Comparison of ENCODE assay signal across 8 mouse cellular contexts in genomic region chr9:50745806-50746205, GRCm38 (mm10). TPM values are rescaled to one million over a fixed set of nuclear protein-coding genes. Genes with fewer than 3 reads are reported as not detected.
DNase-seq lines count a peak whose midpoint lies in the region; ATAC-seq and TF ChIP-seq lines count a peak whose summit lies in the region.

No protein-coding gene starts in this region.

- no peaks in the 10 kb centered on the region for H3K4me1 ChIP-seq in neural tube, embryonic 11.5 days (ENCODE audit: control insufficient read depth, insufficient read depth, low read length)
- peaks cover 26% of the 10 kb centered on the region; the same call in 1 of the 2 replicates for H3K4me1 ChIP-seq in heart, postnatal 0 days (ENCODE audit: control insufficient read depth, insufficient read depth)
- peaks cover 6% of the 10 kb centered on the region; the same call in 1 of the 2 replicates for H3K4me1 ChIP-seq in lung, adult 2 months (ENCODE audit: control insufficient read depth, insufficient read depth, low read length)
- no peaks in the 10 kb centered on the region for H3K4me1 ChIP-seq in stomach, postnatal 0 days (replicated peaks; ENCODE audit: control insufficient read depth, insufficient read depth)

- TF ChIP-seq EP300 in heart, postnatal 0 days (IDR thresholded peaks at IDR 0.05; ENCODE audit: low read depth) = no peak
- TF ChIP-seq EP300 in stomach, postnatal 0 days (optimal IDR thresholded peaks at IDR 0.05) = no peak

- 12% methylated on average over 7 of the region's 7 CpGs for WGBS in neural tube, embryonic 11.5 days
- 20% methylated on average over 7 of the region's 7 CpGs for WGBS in heart, postnatal 0 days
- WGBS in lung, adult 2 months = 30% methylated on average over 7 of the region's 7 CpGs
- WGBS in stomach, postnatal 0 days = 10% methylated on average over 7 of the region's 7 CpGs

- no peak for ATAC-seq in neural tube, embryonic 11.5 days (ENCODE audit: insufficient read depth, low FRiP score, low TSS enrichment)
- ATAC-seq in heart, postnatal 0 days (ENCODE audit: insufficient read depth, low read depth) = no peak
- ATAC-seq in stomach, postnatal 0 days (ENCODE audit: low FRiP score, low TSS enrichment) = peak; percentile 65

- no peaks in the 10 kb centered on the region for H3K9me3 ChIP-seq in neural tube, embryonic 11.5 days (ENCODE audit: control insufficient read depth, low read length)
- no peaks in the 10 kb centered on the region for H3K9me3 ChIP-seq in heart, postnatal 0 days (replicated peaks; ENCODE audit: control insufficient read depth, low read length)
- no peaks in the 10 kb centered on the region for H3K9me3 ChIP-seq in stomach, postnatal 0 days (ENCODE audit: control insufficient read depth, low read length)

- no peaks in the 10 kb centered on the region for H3K36me3 ChIP-seq in neural tube, embryonic 11.5 days (ENCODE audit: control insufficient read depth, insufficient read depth, low read length)
- no peaks in the 10 kb centered on the region for H3K36me3 ChIP-seq in heart, postnatal 0 days (replicated peaks; ENCODE audit: control insufficient read depth, insufficient read depth, low read length)
- no peaks in the 10 kb centered on the region for H3K36me3 ChIP-seq in stomach, postnatal 0 days (ENCODE audit: control insufficient read depth, insufficient read depth, low read length)

- H3K4me3 ChIP-seq in neural tube, embryonic 11.5 days (ENCODE audit: low read depth, low read length) = peak overlapping the region; percentile 9; the same call in 1 of the 2 replicates
- peak overlapping the region; percentile 47 for H3K4me3 ChIP-seq in heart, postnatal 0 days (ENCODE audit: low read depth, low read length)
- peak overlapping the region; percentile 81 for H3K4me3 ChIP-seq in lung, adult 2 months (replicated peaks; ENCODE audit: extremely low read depth, low read depth, low read length)
- H3K4me3 ChIP-seq in stomach, postnatal 0 days (ENCODE audit: low read depth, low read length) = peak overlapping the region; percentile 49

- no peaks in the 10 kb centered on the region for H3K27me3 ChIP-seq in neural tube, embryonic 11.5 days (ENCODE audit: control insufficient read depth, insufficient read depth, low read length)
- H3K27me3 ChIP-seq in heart, postnatal 0 days (ENCODE audit: control insufficient read depth, insufficient read depth, low read length) = no peaks in the 10 kb centered on the region
- no peaks in the 10 kb centered on the region for H3K27me3 ChIP-seq in stomach, postnatal 0 days (ENCODE audit: control insufficient read depth, insufficient read depth, low read length)

- TF ChIP-seq POLR2A in lung, adult 2 months (IDR thresholded peaks at IDR 0.05; ENCODE audit: borderline replicate concordance, extremely low read depth, low read depth, low read length) = no peak

- TF ChIP-seq CTCF in heart, postnatal 0 days (IDR thresholded peaks at IDR 0.05; ENCODE audit: low read depth) = no peak
- TF ChIP-seq CTCF in lung, adult 2 months (IDR thresholded peaks at IDR 0.05; ENCODE audit: insufficient read depth, low read length) = no peak
- TF ChIP-seq CTCF in stomach, postnatal 0 days (IDR thresholded peaks at IDR 0.05; ENCODE audit: low read depth) = no peak

- H3K27ac ChIP-seq in neural tube, embryonic 11.5 days (ENCODE audit: low read depth, low read length) = no peak overlapping the region
- H3K27ac ChIP-seq in heart, postnatal 0 days (ENCODE audit: low read depth) = peak overlapping the region; percentile 83
- peak overlapping the region; percentile 94 for H3K27ac ChIP-seq in stomach, postnatal 0 days (replicated peaks)

- H3K4me2 ChIP-seq in neural tube, embryonic 11.5 days (ENCODE audit: low read depth) = peak overlapping the region; percentile 30
- H3K4me2 ChIP-seq in heart, postnatal 0 days (ENCODE audit: low read depth, low read length) = peak overlapping the region; percentile 61
- peak overlapping the region; percentile 66 for H3K4me2 ChIP-seq in stomach, postnatal 0 days (replicated peaks; ENCODE audit: low read depth)

- peak overlapping the region; percentile 1; the same call in 1 of the 2 replicates for H3K9ac ChIP-seq in neural tube, embryonic 11.5 days (ENCODE audit: low read length)
- peak overlapping the region; percentile 64 for H3K9ac ChIP-seq in heart, postnatal 0 days (replicated peaks; ENCODE audit: low read depth, low read length)
- peak overlapping the region; percentile 73 for H3K9ac ChIP-seq in stomach, postnatal 0 days (ENCODE audit: low read length)

- no peak for DNase-seq in neural tube, embryonic 11.5 days (ENCODE audit: low spot score)
- no peak for DNase-seq in neural tube, embryonic 10.5 days (ENCODE audit: extremely low spot score, low spot score)
- no peak for DNase-seq in heart, postnatal 0 days (ENCODE audit: low spot score)
- DNase-seq in lung, adult 2 months = peak; percentile 56
- peak; percentile 61 for DNase-seq in stomach, postnatal 0 days (ENCODE audit: low spot score)
- DNase-seq in gastrocnemius, postnatal 4 days (ENCODE audit: low spot score in 2 of 2) = no peak
- DNase-seq in layer of hippocampus, adult 9-11 months = no peak
- no peak for DNase-seq in left cerebral cortex, adult 11 months (ENCODE audit: low spot score)

RNA-seq across cellular contexts. Expression of gene 2310030G06Rik, which starts 0.5 kb away (rescaled TPM):
- polyA plus RNA-seq in neural tube, embryonic 11.5 days (2014; fragmentation: Nextera tagmentation; extraction: Ambion mirVana) = 1.1 and 1.3 TPM in 2 replicates
- 3.6 and 4.8 TPM in 2 replicates for total RNA-seq in heart, postnatal 0 days (2014; rRNA removed; ENCODE audit: low replicate concordance)
- 10.6 and 11.0 TPM in 2 replicates for polyA plus RNA-seq in heart, postnatal 0 days (2015; fragmentation: Nextera tagmentation; extraction: Ambion mirVana)
- 14.1 and 23.5 TPM in 2 replicates for polyA plus RNA-seq in lung, adult 2 months (2012; rRNA removed)
- polyA plus RNA-seq in stomach, postnatal 0 days (2015; fragmentation: Nextera tagmentation; extraction: Ambion mirVana) = 22.3 and 22.4 TPM in 2 replicates
- total RNA-seq in gastrocnemius, postnatal 4 days (2021) = 1 to 10 TPM; 2.1 to 2.2 TPM

RNA-seq across cellular contexts. Expression of gene Cryab, which starts 5.3 kb away (rescaled TPM):
- 12.8 and 14.4 TPM in 2 replicates for polyA plus RNA-seq in neural tube, embryonic 11.5 days (2014; fragmentation: Nextera tagmentation; extraction: Ambion mirVana)
- total RNA-seq in heart, postnatal 0 days (2014; rRNA removed; ENCODE audit: low replicate concordance) = 758 and 766 TPM in 2 replicates
- 1,736 and 1,781 TPM in 2 replicates for polyA plus RNA-seq in heart, postnatal 0 days (2015; fragmentation: Nextera tagmentation; extraction: Ambion mirVana)
- polyA plus RNA-seq in lung, adult 2 months (2012; rRNA removed) = 405 and 528 TPM in 2 replicates
- polyA plus RNA-seq in stomach, postnatal 0 days (2015; fragmentation: Nextera tagmentation; extraction: Ambion mirVana) = 147 and 174 TPM in 2 replicates
- total RNA-seq in gastrocnemius, postnatal 4 days (2021) = 100 to 1,000 TPM; 649 to 722 TPM

RNA-seq across cellular contexts. Expression of gene Hspb2, which starts 6.3 kb away (rescaled TPM):
- 8.4 and 8.6 TPM in 2 replicates for polyA plus RNA-seq in neural tube, embryonic 11.5 days (2014; fragmentation: Nextera tagmentation; extraction: Ambion mirVana)
- 241 and 266 TPM in 2 replicates for total RNA-seq in heart, postnatal 0 days (2014; rRNA removed; ENCODE audit: low replicate concordance)
- 309 and 313 TPM in 2 replicates for polyA plus RNA-seq in heart, postnatal 0 days (2015; fragmentation: Nextera tagmentation; extraction: Ambion mirVana)
- 65.3 and 88.6 TPM in 2 replicates for polyA plus RNA-seq in lung, adult 2 months (2012; rRNA removed)
- 21.6 and 23.4 TPM in 2 replicates for polyA plus RNA-seq in stomach, postnatal 0 days (2015; fragmentation: Nextera tagmentation; extraction: Ambion mirVana)
- total RNA-seq in gastrocnemius, postnatal 4 days (2021) = 100 to 1,000 TPM; 135 to 140 TPM

RNA-seq across cellular contexts. Expression of gene Dixdc1, which starts 6.5 kb away (rescaled TPM):
- polyA plus RNA-seq in neural tube, embryonic 11.5 days (2014; fragmentation: Nextera tagmentation; extraction: Ambion mirVana) = 27.4 and 33.0 TPM in 2 replicates
- total RNA-seq in heart, postnatal 0 days (2014; rRNA removed; ENCODE audit: low replicate concordance) = 7.7 and 19.8 TPM in 2 replicates
- 6.9 and 7.1 TPM in 2 replicates for polyA plus RNA-seq in heart, postnatal 0 days (2015; fragmentation: Nextera tagmentation; extraction: Ambion mirVana)
- polyA plus RNA-seq in lung, adult 2 months (2012; rRNA removed) = 7.1 and 9.9 TPM in 2 replicates
- 6.6 and 6.9 TPM in 2 replicates for polyA plus RNA-seq in stomach, postnatal 0 days (2015; fragmentation: Nextera tagmentation; extraction: Ambion mirVana)
- total RNA-seq in gastrocnemius, postnatal 4 days (2021) = 10 to 100 TPM; 12.6 to 14.8 TPM

RNA-seq across cellular contexts. Expression of gene Fdxacb1, which starts 22.2 kb away (rescaled TPM):
- polyA plus RNA-seq in neural tube, embryonic 11.5 days (2014; fragmentation: Nextera tagmentation; extraction: Ambion mirVana) = 10.5 and 10.6 TPM in 2 replicates
- total RNA-seq in heart, postnatal 0 days (2014; rRNA removed; ENCODE audit: low replicate concordance) = 7.4 and 10.0 TPM in 2 replicates
- polyA plus RNA-seq in heart, postnatal 0 days (2015; fragmentation: Nextera tagmentation; extraction: Ambion mirVana) = 7.9 and 8.1 TPM in 2 replicates
- polyA plus RNA-seq in lung, adult 2 months (2012; rRNA removed) = 3.8 and 5.0 TPM in 2 replicates
- 7.2 and 8.3 TPM in 2 replicates for polyA plus RNA-seq in stomach, postnatal 0 days (2015; fragmentation: Nextera tagmentation; extraction: Ambion mirVana)
- total RNA-seq in gastrocnemius, postnatal 4 days (2021) = 1 to 10 TPM; 5.9 to 6.9 TPM

Comparison
In these comparisons a context has a peak if more than half of its experiments do, and no peak if none do; other contexts are left out.
1. DNase-seq: peak in lung, adult 2 months (single experiment) and stomach, postnatal 0 days (single experiment); none in neural tube, embryonic 11.5 days (single experiment), neural tube, embryonic 10.5 days (single experiment), heart, postnatal 0 days (single experiment), gastrocnemius, postnatal 4 days (0 of 2), layer of hippocampus, adult 9-11 months (single experiment) and left cerebral cortex, adult 11 months (single experiment).
2. H3K4me3 ChIP-seq: peak in every context shown above with its lines; median percentile 81 in lung, adult 2 months; 49 in stomach, postnatal 0 days; 47 in heart, postnatal 0 days; 9 in neural tube, embryonic 11.5 days.
3. H3K9ac ChIP-seq: peak in every context shown above with its lines; median percentile 73 in stomach, postnatal 0 days; 64 in heart, postnatal 0 days; 1 in neural tube, embryonic 11.5 days.
4. Peak in every context shown above with its lines, with median percentiles within 50 percentile points of each other: H3K4me2 ChIP-seq.